Mouse (Mus musculus): Measurements from ENCODE around the gene Prss12.

The Prss12 gene

DNA sequence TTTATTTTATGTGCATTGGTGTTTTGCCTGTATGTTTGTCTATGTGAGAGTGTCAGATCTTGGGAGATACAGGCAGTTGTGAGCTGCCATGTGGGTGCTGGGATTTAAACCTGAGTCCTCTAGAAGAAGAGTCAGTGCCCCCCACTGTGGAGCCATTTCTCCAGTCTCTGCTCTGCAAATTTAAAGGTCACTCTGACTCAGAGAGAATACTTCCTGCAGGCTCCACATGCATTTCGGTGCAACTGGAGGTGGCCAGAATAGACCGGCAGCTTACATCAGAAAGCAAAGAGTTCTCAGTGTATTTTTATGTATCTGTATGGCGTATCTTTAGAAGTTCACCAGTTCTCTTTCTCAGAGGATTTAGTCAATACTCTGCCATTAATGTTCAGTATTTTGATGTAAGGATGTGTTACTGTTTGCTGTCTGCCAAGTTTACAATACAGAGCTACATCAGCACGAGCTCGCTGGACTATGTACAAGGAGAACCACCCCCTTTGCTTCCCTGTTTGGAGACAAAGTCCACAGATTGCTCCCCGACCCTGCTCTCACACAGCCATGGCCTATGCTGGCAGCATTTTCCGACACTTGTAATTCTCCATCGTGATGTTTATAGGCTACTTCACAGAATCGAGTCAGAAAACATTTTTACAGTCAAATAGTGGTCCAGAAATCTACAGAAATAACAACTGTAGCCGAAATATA is 81.2 kb downstream of the Prss12 start:
- DNase-seq (ENCODE audit: low spot score in 2 of 2) = no peak

DNA sequence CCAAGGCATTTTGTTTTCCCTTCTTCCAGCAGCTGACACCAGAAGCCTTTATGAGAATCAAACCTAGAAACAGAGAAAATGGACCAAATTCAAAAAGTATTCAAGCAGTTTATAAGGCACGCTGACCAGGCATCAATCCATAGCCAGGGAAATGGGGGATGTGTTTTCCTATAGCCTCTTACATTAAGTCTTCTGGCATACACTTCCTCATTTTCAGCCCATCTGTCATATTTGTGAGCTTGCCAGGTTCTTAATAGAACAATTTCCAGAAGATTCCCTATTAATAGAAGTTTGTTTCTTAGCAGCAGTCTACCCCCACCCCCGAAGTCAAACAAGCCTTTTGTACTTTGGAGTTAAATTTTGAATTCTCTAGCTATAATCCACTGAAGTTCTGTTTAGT is 84.4 kb downstream of the Prss12 start:
- no peak for DNase-seq (ENCODE audit: low spot score in 2 of 2)

DNA sequence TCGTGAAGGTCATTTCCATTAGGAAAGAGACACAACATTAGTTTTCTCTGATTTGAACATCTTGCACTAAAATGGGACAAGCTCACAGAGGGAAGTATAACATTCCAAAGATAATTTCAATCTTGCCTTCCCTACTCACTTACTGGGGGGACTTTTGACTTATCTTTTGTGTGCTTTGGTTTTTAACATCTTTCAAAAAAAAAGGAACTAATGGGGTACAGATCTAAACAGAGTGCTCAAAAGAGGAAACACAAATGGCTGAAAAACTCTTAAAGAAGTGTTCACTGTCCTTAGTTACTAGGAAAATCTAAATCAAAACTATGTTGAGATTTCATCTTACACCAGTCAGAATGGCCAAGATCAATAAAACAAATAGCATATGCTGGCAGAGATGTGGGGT is 90.6 kb downstream of the Prss12 start:
- DNase-seq (ENCODE audit: low spot score in 2 of 2) = no peak

DNA sequence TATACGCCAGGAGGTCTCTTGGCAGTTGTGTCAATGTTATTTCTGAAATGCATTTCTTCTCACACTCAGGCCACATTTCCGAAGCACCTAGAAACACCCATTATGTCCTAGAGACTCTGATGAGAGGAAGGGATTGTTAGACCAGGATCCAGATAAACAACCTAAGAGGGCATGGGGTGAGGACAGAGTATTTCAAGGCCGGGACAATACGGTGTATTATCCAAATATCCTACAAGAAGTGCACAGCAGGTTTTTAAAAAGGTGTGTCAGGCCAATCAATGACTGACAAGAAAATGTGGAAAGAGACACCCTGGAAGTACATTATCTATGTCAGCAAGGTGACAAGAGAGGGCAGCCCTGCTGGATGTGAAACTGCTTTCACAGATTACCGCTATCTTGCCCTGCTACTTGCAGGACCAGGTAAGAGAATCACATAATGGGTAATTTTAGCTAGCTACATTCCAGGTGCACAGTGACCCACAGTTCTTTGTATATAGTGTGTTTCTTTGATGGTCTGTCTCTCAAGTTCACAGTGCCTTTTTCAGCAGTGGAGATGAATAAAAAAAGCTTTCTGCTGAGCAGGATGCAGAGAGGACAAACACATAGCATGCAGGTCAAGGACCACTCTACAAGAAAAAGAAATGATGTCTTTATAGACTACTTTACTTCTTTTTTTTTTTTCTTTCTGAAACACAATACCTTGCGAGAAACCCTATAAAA is 97.0 kb downstream of the Prss12 start:
- no peak for DNase-seq (ENCODE audit: low spot score in 2 of 2)

DNA sequence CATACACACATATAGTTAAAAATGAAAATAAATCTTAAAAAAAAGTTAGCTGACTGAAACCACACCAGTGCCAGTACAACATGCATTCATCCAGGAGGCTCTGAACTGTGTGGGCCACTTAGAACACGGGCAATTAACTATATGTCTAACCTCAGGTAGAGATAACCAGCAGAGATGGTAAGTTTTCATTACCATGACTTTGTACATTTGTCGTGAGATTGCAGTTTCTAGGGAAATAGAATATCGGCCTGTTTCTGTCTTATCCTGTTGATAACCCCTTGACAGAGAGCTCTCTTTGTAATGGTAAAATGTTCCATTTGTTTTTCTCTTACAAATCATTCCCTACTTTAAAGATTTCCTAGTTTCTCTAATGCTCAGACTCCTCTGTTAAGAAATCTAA is 103.8 kb downstream of the Prss12 start:
- DNase-seq (ENCODE audit: low spot score in 2 of 2) = no peak

DNA sequence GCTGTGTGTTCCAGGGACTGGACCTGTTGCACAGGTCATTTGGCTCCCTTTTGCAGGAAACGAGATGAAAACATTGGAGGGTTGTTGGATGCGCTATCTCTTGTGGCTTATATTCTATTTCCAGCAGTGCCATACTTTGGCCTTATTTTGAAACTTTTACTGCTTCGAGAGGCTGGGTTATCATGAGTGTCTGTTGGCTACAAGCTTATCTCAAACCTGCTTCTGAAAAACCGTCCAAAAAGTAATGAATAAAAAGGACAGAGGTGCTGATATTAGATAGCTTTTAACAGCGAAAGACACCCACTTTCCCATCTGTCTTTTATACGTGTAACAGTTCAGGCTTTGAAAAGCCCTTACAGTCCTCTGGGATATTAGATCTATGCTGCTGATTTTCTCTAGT is 107.2 kb downstream of the Prss12 start:
- DNase-seq (ENCODE audit: low spot score in 2 of 2) = no peak

DNA sequence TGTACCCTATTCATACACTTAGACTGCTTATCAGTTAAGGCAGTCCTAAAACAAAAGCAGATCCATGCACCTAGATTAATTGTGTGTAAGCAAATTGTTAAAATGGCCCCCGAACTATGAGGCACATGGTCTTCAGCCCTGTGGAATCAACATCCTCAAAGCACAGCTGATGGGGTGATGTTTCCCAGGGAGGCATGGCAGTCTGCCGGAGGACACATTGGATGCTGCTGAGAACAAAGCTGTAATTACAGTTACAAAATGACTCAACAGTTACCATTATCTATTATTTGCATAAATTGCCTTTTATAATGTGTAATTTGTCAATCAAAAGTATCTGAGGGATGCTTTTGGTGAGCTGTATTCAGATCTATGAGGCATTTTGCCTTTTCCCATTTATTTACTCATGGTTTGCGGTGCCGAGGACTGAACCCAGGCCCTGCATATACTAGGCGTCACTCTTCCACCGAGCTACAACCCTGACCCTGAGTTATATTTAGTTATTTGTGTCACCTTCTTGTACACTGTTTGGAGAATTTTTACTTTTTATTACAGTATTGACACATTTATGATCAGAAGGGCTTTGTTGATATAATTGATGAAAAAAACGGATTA is 108.6 kb downstream of the Prss12 start:
- DNase-seq (ENCODE audit: low spot score in 2 of 2) = no peak

Data from frontal cortex, postnatal 14 days (tissue).